Mouse (Mus musculus) fat pad, adult 2 months (tissue): Measurements from ENCODE around the gene Plvap.

ENCODE experiments used
- DNase-seq: peaks from one replicate; pipeline ENCODE4 v3.0.0-alpha.2; 2011; ENCODE audit warnings: low read depth, low spot score; ENCODE audit errors: extremely low read depth

The Plvap gene

DNA sequence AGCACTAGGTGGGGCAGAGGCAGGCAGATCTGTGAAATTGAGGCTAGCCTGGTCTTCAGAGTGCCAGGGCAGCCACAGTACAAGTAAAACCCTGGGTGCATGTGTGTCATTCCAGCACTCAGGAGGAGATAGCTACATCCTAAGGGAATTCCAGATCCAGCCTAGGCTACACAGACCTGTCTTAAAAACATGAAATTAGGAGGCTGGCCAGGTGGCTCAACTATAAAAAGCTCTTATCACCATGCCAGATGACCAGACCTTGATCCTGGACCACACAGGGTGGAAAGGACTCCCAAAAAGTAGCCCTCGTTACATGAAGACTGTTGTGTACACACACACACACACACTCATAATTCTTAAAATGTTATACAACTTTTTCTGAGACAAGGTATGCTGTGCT is 43.6 kb downstream of the Plvap start:
- DNase-seq: no peak

DNA sequence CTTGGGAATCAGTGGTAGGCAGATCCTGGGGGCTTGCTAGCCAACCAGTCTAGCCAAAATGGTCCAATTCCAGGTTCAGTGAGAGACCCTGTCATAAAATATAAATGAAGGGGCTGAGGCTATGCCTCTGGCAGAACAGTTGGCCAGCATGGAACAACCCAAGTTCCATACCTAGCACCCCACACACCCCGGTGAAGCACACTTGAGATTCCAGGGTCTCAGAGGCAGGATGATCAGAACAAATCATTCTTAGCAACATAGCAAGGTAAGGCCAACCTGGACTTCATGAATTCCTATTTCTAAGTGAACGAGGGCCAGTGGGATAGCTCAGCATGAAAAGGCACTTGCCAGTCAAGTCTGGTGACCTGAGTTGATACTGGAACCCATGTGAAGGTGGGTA is 44.4 kb downstream of the Plvap start:
- no peak for DNase-seq

DNA sequence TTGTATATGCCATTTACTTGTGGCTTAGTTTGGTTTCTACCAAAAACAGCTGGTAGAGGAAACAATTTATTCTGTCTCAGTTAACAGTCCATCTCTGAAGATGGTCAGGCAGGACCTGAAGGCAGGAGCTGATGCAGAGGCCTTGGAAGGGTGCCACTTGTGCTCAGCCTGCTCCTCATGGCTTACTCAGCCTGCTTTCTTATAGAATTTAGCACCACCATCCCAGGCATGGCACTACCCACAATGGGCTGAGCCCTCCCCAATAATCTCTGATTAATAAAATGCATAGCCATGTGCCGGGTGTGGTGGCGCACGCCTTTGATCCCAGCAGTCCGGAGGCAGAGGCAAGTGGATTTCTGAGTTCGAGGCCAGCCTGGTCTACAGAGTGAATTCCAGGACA is 45.4 kb downstream of the Plvap start:
- DNase-seq: no peak

DNA sequence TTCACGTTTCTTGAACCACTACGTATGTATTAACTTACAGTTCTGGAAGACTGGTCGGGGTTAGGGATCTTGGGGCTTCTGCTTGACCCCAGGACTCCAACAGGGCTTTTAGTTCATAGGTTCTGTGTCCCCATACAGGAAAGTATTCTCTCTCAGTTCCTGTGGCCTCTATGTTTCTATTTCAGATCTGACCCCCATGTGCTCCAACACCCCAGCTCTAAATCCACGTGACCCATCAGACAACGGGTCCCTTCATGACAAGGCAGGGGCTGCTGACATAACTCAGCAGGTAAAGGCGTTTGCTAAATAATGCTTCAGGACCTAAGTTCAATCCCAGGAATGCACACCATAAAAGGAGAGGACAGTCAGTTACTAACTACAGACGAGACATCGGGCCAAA is 45.8 kb downstream of the Plvap start:
- DNase-seq: no peak

DNA sequence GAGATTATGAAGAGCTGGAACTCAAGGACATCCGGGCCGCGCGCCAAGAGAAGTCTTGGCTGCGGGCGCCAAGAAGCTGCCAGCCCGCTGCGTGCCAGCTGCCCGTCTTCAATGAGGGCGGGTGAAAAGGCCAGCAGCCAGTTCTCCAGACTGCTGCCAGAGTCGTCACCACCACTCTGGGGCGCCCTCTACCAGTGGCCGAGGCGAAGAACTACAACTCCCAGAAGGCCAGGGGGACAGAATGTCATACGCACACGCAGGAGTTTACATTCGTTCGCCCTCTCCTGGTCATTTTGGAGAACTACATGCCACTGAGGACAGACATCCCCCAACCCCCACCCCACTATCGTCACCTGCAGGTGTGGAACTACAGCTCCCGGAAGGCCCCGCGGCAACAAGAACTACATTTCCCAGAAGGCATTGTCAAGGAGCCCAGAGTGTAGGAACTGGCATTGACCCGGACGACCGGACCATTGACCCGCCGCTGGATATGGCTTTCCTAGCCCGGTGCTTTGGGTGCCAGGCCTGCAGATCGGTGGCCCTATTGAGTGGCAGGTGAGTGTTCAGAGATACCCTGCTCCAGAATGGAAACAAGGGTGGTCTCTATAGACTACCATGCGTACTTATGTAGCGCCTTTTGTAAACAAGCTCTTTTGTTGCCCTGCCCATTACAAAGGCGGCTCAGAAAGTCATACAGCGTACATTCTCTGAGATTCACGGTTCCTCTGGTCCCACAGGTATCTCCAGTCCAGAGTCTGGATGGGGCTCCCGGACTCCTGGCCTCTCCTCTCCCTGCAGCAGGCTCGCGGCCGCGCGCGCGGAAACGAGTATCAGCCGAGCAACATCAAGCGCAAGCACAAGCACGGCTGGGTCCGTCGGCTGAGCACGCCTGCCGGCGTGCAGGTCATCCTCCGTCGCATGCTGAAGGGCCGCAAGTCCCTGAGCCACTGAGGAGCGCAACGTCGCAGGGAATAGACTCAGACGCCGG is 46.7 kb downstream of the Plvap start, which contains the start of gene Mrpl34:
TSS of gene Mrpl34 (plus strand) at position 447 of the 988 bp plus-strand sequence.
- DNase-seq: peak; percentile 97

DNA sequence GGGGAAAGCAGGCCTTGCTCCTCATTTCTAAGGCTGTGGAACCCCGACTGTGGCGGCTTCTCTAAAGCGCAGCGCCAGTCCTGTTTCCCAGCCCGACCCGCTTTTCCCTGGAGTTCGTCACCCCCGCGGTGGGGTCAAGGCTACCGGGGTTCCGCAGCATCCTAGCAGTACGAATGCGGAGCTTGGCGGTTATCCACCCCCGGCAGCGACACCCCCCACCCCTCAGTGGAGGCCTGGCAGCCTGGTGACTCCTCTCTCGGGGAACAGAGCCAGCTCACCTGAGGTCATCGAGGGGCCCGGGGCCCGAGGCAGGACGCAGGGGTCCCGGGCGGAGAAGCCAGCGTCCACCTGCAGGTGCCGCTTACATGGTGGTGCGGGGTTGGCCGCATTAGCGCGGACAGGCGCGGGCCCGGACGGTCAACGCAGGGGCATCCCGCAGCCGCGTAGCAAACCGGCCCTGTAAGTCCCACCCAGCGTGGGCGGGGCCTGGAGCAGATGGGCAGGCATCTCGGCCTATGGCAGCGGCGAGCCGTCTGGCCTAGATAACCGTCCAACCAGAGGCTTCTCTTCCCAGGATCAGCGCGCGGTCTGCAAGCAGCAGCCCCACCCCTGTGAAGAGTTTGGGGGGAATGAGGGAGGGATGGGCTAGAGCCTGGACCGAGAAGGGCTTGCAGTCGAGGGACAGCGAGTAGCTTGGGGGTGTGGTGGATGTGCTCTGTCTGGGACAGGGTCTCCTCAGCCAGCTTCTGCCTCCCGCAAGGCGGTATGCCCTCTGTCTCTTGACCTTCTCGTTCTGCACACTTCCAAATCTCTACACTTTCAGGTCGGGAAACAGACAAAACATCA is 48.1 kb downstream of the Plvap start, which contains the start of gene Abhd8:
TSS of gene Abhd8 (minus strand) at position 468 of the 846 bp plus-strand sequence.
- no peak for DNase-seq

DNA sequence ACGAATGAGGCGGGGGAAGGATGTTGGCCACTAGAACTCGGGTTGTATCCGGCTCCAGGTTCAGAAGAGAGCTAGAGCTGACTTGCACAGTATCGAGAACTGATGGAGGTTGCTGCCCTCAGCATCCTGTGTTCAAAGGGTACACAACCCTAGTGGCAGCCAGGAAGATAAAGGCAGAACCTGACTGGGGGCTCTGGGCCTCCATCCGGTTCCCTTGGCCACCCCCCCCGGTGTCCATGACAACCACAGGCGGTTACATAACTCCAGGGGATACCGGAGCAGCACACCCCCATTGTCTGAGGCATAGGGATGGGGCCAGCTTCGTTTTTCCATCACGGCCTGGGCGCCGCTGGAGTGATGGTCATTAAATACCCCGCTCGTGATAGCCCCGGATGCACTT is 48.8 kb downstream of the Plvap start:
- no peak for DNase-seq

DNA sequence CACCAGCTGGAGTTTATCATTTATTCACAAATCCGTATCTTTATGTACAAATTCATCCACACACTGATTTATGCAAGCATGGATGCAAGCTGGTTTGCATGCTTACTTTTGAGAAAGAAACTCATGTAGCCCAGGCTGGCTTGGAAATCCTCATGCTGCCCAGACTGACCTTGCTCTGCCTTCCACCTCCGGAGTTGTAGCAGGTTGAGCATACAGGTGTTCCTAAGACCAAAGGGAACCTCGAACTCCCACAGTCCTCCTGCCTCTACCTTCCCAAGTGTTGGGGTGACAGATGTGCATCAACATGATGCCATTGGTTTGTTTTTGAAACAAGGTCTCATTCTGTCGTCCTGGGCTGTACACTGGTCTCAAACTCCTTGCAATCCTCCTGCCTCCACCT is 49.4 kb downstream of the Plvap start:
- DNase-seq: no peak

DNA sequence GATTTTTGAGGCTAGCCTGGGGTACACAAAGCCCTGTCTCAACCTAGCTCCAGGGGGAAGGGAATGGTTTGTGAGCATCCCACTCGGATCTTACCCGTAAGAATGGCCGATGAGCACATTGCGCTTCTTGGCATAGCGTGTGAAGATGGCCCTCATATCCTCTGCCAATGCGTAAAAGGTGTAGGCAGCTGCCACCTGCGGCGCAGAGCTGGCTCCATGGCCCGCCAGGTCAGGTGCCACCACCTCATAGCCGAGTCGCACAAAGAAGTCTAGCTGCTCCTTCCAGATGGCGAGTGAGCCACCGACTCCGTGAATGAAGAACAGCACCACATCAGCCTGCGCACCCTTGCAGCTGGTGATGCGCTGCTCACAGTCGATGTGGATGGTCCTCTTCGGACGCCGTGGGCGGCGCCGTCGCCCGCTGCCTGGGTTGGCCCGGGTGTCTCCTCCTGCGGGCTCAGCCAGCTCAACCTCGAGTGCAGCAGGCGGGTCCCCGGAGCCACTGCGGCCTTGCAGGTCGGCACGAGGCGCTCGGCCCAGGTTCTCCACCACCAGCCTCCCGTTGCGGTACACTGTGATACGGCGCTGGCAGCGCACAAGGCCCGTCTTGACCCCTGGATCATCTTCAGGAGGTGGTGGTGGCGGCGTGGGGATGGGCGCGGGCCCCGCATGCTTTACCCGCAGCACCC is 50.3 kb downstream of the Plvap start:
- DNase-seq: no peak

DNA sequence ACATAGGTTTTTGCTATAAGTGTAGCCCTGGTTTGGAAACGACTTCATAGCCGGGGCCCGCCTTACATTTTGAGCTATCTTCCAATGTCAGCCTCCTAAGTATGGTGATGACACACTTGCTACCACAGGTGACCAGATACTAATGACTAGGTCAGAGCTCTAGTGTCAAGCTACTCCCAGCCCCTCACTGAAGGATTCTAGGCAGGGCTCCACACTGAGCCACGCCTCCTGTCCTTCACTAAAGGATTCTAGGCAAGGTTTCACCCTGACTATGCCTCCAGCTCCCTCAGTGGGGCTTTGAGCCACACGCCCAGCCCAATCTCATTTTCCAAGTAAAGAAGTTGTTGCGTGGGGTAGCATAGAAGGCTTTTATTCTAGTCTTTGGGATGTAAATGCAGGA is 50.8 kb downstream of the Plvap start:
- DNase-seq: no peak

DNA sequence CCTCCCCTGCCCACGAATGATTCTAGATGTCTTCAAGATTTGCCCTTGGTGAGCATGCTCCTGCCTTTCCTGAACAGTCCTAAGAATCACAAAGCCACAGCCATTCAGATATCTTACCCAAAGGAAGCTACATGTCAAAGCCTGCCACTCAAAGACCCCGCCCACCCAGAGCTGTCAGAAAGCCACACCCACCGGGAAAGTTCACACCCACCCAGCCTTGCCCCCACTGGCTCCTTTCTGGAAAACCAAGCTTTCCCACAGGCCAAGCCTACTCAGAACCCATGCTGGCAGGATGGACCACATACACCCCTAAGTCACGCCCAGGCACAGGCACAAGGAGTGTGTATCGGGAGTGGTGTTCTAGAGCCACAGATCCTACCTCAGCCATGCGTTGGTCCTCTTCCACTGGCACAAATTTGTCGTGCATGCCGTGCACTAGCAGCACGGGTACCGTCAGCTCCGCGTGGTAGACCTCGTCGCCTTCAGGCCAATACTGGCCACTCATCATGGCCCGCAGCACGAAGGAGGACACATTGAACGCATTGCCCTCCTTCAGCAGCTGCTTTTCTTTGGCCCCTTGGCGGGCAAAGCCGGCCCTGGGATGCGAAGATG is 53.8 kb downstream of the Plvap start:
- no peak for DNase-seq

DNA sequence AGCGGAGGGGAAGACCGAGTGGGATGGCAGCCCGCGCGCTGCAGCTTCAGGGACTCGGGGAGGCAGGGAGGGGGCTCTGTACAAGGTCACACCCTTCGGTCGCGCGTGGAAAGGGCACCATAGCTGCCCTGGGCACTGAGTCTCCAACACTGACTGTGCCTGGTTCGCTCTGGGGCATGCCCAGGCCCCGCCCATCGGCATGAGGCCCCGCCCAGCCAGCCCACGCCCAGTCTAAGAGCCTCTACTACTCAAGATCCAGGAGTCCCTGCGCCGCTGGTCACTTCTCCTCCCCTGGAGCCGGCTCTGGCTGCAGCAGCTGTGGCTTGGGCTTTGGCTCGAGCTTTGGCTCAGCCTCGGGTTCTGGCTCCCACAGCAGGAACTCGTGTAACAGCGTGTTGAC is 54.6 kb downstream of the Plvap start:
- DNase-seq: no peak

DNA sequence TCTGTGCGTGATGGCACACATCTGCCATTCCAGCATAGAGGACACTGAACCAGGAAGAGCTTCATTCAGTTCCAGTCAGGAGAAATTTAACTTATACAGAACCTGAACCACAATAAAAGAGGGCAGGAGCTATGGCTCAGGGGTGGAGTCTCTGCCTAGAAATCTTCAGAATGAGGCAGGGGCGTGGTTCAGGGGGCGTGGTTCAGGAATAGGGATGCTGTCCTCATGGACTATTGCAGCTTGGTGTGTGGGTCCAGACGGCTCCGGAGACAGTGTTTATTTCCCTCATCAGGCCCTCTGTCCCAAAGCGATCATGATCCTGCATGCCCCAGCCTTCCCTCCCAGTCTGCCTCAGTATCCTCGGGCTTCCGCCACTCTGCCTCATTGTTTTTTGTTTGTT is 56.9 kb downstream of the Plvap start:
- DNase-seq: no peak

DNA sequence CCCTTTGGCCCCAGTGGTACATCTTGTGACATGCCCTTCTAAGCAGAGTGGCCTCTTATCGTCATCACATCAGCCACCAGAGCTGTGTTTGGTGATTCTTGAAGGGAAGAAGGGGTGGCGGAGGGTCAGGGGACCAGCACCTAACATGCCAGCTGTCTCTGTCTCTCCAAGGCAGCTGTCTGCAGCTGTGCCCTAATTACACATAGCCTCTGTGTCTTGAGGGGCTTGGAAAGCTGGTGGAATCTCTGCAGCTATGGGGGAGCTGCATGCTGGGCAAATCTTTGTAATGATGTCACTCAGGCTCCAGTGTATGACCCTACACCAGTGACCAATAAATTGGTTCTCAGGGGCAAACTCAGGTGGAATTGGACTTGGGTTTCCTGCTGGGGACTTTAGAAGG is 58.9 kb downstream of the Plvap start:
- no peak for DNase-seq

DNA sequence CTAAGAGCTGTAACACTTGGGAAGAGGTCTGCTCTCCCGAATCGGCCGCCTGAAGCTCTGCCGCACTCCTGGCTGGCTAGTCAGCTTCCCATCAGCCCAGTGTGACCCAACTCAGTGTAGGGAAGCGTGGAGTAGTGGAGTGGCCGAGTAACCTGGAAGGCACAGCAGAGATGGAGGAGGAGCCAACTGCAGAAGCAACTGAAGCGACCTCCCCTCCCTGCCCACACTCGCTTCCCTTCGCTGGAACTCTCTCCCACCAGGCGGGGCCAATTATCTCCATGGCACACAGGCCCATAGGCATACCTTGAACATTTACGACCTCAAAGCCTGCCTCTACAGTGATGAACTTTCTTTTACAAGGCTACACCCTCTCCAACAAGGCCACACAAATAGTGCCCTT is 59.8 kb downstream of the Plvap start:
- no peak for DNase-seq

DNA sequence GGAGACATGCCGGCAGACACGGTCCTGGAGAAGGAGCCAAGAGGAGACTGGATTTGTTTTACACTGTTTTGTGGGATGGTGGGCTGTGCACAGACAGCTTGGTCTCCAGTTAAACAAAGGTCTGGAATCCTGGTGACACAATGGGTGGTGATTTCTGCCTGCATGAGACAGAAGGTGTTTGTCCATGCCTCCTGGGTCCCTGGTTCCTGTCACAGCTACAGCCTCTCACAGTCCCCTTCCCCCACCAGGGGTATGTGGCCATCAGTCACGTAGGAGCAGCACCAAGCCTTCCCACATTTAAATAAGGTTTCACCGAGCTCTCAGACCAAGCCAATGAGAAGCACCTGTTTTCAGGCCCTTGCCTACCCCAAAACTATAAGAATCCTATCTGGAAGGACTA is 60.2 kb downstream of the Plvap start:
- no peak for DNase-seq
